Mouse (Mus musculus): ENCODE results near the gene Chrdl2.

GRCm38 (mm10) chr7:99988725-99989124 is 17.2 kb upstream of the Chrdl2 start:
- TF ChIP-seq CTCF (IDR thresholded peaks at IDR 0.05; ENCODE audit: low read depth, low read length) (peak; percentile 86), GATA1 (IDR thresholded peaks at IDR 0.05; ENCODE audit: borderline replicate concordance, low read length) (no peak)
